Mouse (Mus musculus) neural tube, embryonic 14.5 days (tissue): ENCODE results near the gene Gm15128. TPM values are rescaled to one million over a fixed set of nuclear protein-coding genes. Genes with fewer than 3 reads are reported as not detected.
"Not testable (repeated sequence)": the region's sequence is repeated elsewhere in the genome, so short reads cannot be mapped to it uniquely, and the experiment has no call there.

Experiments
- ATAC-seq: fragments of 200-750 bp; cut with Nextera tagmentation; 2 replicates; pipeline ENCODE4 v1.8.0; 2017; ENCODE audit warnings: low read depth, mild to moderate bottlenecking, moderate TSS enrichment, moderate library complexity
- H3K27ac ChIP-seq: fragments of 300-500 bp; sonication (generic); 2 replicates; pipeline ENCODE4 v1.5.1; 2014; ENCODE audit warnings: low read depth, mild to moderate bottlenecking, control low read depth, low read length, moderate library complexity, mixed read lengths
- H3K27me3 ChIP-seq: fragments of 300-500 bp; sonication (generic); 2 replicates; pipeline ENCODE4 v1.6.1; 2014; ENCODE audit warnings: low read length; ENCODE audit not compliant: control insufficient read depth, insufficient read depth
- H3K36me3 ChIP-seq: fragments of 300-500 bp; sonication (generic); 2 replicates; pipeline ENCODE4 v1.6.1; 2014; ENCODE audit warnings: low read length, mixed read lengths; ENCODE audit not compliant: control insufficient read depth, insufficient read depth
- H3K4me1 ChIP-seq: fragments of 300-500 bp; sonication (generic); 2 replicates; pipeline ENCODE4 v1.6.1; 2014; ENCODE audit warnings: low read length; ENCODE audit not compliant: control insufficient read depth, insufficient read depth
- H3K4me2 ChIP-seq: fragments of 300-500 bp; sonication (generic); 2 replicates; pipeline ENCODE4 v1.6.1; 2014; ENCODE audit warnings: mild to moderate bottlenecking, low read depth, low read length, control low read depth
- H3K4me3 ChIP-seq: fragments of 300-500 bp; sonication (generic); 2 replicates; pipeline ENCODE4 v1.5.1; 2014; ENCODE audit warnings: low read depth, low read length, control low read depth, mixed read lengths
- H3K9ac ChIP-seq: fragments of 300-500 bp; sonication (generic); replicated peaks from 2 replicates; pipeline ENCODE4 v1.6.1; 2014; ENCODE audit warnings: low read depth, mild to moderate bottlenecking, control low read depth, low read length, mixed read lengths
- H3K9me3 ChIP-seq: fragments of 300-500 bp; sonication (generic); 2 replicates; pipeline ENCODE4 v1.6.1; 2016; ENCODE audit warnings: low read length; ENCODE audit not compliant: control insufficient read depth
- WGBS: fragments of 180-500 bp; shearing (Covaris S2); extraction: QIAGEN DNeasy Blood & Tissue Kit; methylation state at CpG from one replicate; pipeline ENCODE4 v1.1.7; 2014; 5-methylcytosine and 5-hydroxymethylcytosine counted together
- polyA plus RNA-seq: library from polyadenylated mRNA; unstranded; fragments of >200 nt; fragmentation: Nextera tagmentation; extraction: Ambion mirVana; gene quantifications from 2 replicates; pipeline ENCODE4 v1.2.1, GENCODE M21; 2014

The Gm15128 gene
- polyA plus RNA-seq, result not detected in 2 replicates

DNA sequence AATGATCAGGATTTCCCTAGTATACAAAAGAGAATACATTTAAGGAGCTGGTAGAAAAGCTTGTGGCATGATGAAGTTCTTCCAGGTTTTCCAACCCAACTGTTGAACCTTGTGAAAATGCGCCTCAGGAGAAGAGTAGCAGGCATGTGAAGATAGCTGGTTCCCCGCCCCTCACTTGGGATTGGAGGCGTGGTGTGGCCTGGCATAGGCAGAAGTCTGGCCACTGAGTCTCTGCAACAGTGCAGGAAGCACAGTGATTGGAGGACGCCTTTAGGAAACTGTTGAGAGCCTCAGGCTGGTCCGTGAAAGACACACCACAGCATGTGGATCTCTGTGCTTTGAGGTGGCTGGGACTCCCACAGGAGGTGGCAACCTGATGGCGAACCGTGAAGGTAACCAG lies at the start of gene Gm15128:
Gm15128 (plus strand) TSS at position 301 of the 400 bp plus-strand sequence.
- H3K27ac ChIP-seq, ATAC-seq, H3K27me3 ChIP-seq, H3K36me3 ChIP-seq, H3K4me2 ChIP-seq, H3K4me3 ChIP-seq, H3K9me3 ChIP-seq, H3K4me1 ChIP-seq, H3K9ac ChIP-seq: not testable (repeated sequence)
- 90% methylated on average over 6 of the region's 7 CpGs for WGBS

Other genes starting within 250 kb of the Gm15128 start
- gene Lrch2, start 211.9 kb upstream of the Gm15128 start, polyA plus RNA-seq, result 19.1 and 20.8 TPM in 2 replicates
- not detected in 2 replicates for gene Gm15080, start 227.0 kb downstream of the Gm15128 start, polyA plus RNA-seq